Mouse (Mus musculus): ENCODE measurements at regions not wholly inside any gene's neighbourhood (a gene's known extent, or its start where the extent isn't known, plus 50 kb on each side); places are given as distances from the start of the nearest gene placed in this dataset.

GRCm38 (mm10) chr1:88996657-88997056 is 73.6 kb upstream of the Sh3bp4 start:
- Histone ChIP-seq H3K27me3 (ENCODE audit: control insufficient read depth, insufficient read depth, low read length, poor library complexity, severe bottlenecking) (no peaks in the 10 kb centered on the region), H3K9me3 (replicated peaks; ENCODE audit: control insufficient read depth, insufficient read depth, low read length, poor library complexity, severe bottlenecking) (no peaks in the 10 kb centered on the region), H3K4me1 (ENCODE audit: control insufficient read depth, insufficient read depth, low read length) (no peaks in the 10 kb centered on the region), H3K9ac (ENCODE audit: low read depth, poor library complexity, severe bottlenecking) (no peak overlapping the region), H3K27ac (ENCODE audit: insufficient read depth, low read length) (no peak overlapping the region), H3K36me3 (ENCODE audit: control insufficient read depth, insufficient read depth, low read length, poor library complexity, severe bottlenecking) (no peaks in the 10 kb centered on the region), H3K4me3 (ENCODE audit: low read depth, low read length) (no peak overlapping the region)
- TF ChIP-seq EP300 (IDR thresholded peaks at IDR 0.05; ENCODE audit: insufficient read depth, low read depth, low read length) = no peak
- TF ChIP-seq POLR2A (IDR thresholded peaks at IDR 0.05; ENCODE audit: insufficient read depth, low read length) = no peak
- no peak for TF ChIP-seq CTCF (IDR thresholded peaks at IDR 0.05; ENCODE audit: low read depth, low read length)

GRCm38 (mm10) chr1:88997847-88998246 is 72.4 kb upstream of the Sh3bp4 start:
- TF ChIP-seq CTCF (IDR thresholded peaks at IDR 0.05; ENCODE audit: low read depth, low read length) (no peak), EP300 (IDR thresholded peaks at IDR 0.05; ENCODE audit: insufficient read depth, low read depth, low read length) (no peak), POLR2A (IDR thresholded peaks at IDR 0.05; ENCODE audit: insufficient read depth, low read length) (no peak)
- H3K9me3 ChIP-seq (replicated peaks; ENCODE audit: control insufficient read depth, insufficient read depth, low read length, poor library complexity, severe bottlenecking) = no peaks in the 10 kb centered on the region

GRCm38 (mm10) chr1:89002326-89002725 is 67.9 kb upstream of the Sh3bp4 start:
- H3K9me3 ChIP-seq (replicated peaks; ENCODE audit: control insufficient read depth, insufficient read depth, low read length, poor library complexity, severe bottlenecking) = no peaks in the 10 kb centered on the region
- H3K4me1 ChIP-seq (ENCODE audit: control insufficient read depth, insufficient read depth, low read length) = no peaks in the 10 kb centered on the region
- H3K27me3 ChIP-seq (ENCODE audit: control insufficient read depth, insufficient read depth, low read length, poor library complexity, severe bottlenecking) = no peaks in the 10 kb centered on the region
- H3K4me3 ChIP-seq (ENCODE audit: low read depth, low read length) = no peak overlapping the region
- H3K9ac ChIP-seq (ENCODE audit: low read depth, poor library complexity, severe bottlenecking) = no peak overlapping the region
- H3K36me3 ChIP-seq (ENCODE audit: control insufficient read depth, insufficient read depth, low read length, poor library complexity, severe bottlenecking) = no peaks in the 10 kb centered on the region
- no peak overlapping the region for H3K27ac ChIP-seq (ENCODE audit: insufficient read depth, low read length)
- TF ChIP-seq POLR2A (IDR thresholded peaks at IDR 0.05; ENCODE audit: insufficient read depth, low read length) (no peak), EP300 (IDR thresholded peaks at IDR 0.05; ENCODE audit: insufficient read depth, low read depth, low read length) (no peak), CTCF (IDR thresholded peaks at IDR 0.05; ENCODE audit: low read depth, low read length) (no peak)

More at GRCm38 (mm10) chr1:88997847-88998246, 72.4 kb upstream of the Sh3bp4 start:
- no peak overlapping the region for H3K27ac ChIP-seq (ENCODE audit: insufficient read depth, low read length)
- H3K4me1 ChIP-seq (ENCODE audit: control insufficient read depth, insufficient read depth, low read length) = no peaks in the 10 kb centered on the region
- H3K27me3 ChIP-seq (ENCODE audit: control insufficient read depth, insufficient read depth, low read length, poor library complexity, severe bottlenecking) = no peaks in the 10 kb centered on the region
- no peak overlapping the region for H3K4me3 ChIP-seq (ENCODE audit: low read depth, low read length)
- H3K9ac ChIP-seq (ENCODE audit: low read depth, poor library complexity, severe bottlenecking) = no peak overlapping the region
- no peaks in the 10 kb centered on the region for H3K36me3 ChIP-seq (ENCODE audit: control insufficient read depth, insufficient read depth, low read length, poor library complexity, severe bottlenecking)

- Histone ChIP-seq H3K27me3 (ENCODE audit: control insufficient read depth, insufficient read depth, low read length, poor library complexity, severe bottlenecking) (no peaks in the 10 kb centered on the region), H3K36me3 (ENCODE audit: control insufficient read depth, insufficient read depth, low read length, poor library complexity, severe bottlenecking) (no peaks in the 10 kb centered on the region), H3K9ac (ENCODE audit: low read depth, poor library complexity, severe bottlenecking) (no peak overlapping the region), H3K4me3 (ENCODE audit: low read depth, low read length) (no peak overlapping the region), H3K27ac (ENCODE audit: insufficient read depth, low read length) (no peak overlapping the region), H3K4me1 (ENCODE audit: control insufficient read depth, insufficient read depth, low read length) (no peaks in the 10 kb centered on the region), H3K9me3 (replicated peaks; ENCODE audit: control insufficient read depth, insufficient read depth, low read length, poor library complexity, severe bottlenecking) (no peaks in the 10 kb centered on the region)
- TF ChIP-seq CTCF (IDR thresholded peaks at IDR 0.05; ENCODE audit: low read depth, low read length) (no peak), EP300 (IDR thresholded peaks at IDR 0.05; ENCODE audit: insufficient read depth, low read depth, low read length) (no peak), POLR2A (IDR thresholded peaks at IDR 0.05; ENCODE audit: insufficient read depth, low read length) (no peak)
Measured at GRCm38 (mm10) chr1:89003752-89004151, 66.5 kb upstream of the Sh3bp4 start.

GRCm38 (mm10) chr1:89007476-89007875 is 62.7 kb upstream of the Sh3bp4 start:
- no peaks in the 10 kb centered on the region for H3K4me1 ChIP-seq (ENCODE audit: control insufficient read depth, insufficient read depth, low read length)
- H3K27ac ChIP-seq (ENCODE audit: insufficient read depth, low read length) = no peak overlapping the region
- no peaks in the 10 kb centered on the region for H3K36me3 ChIP-seq (ENCODE audit: control insufficient read depth, insufficient read depth, low read length, poor library complexity, severe bottlenecking)
- no peaks in the 10 kb centered on the region for H3K9me3 ChIP-seq (replicated peaks; ENCODE audit: control insufficient read depth, insufficient read depth, low read length, poor library complexity, severe bottlenecking)
- TF ChIP-seq POLR2A (IDR thresholded peaks at IDR 0.05; ENCODE audit: insufficient read depth, low read length) = no peak
- no peak for TF ChIP-seq EP300 (IDR thresholded peaks at IDR 0.05; ENCODE audit: insufficient read depth, low read depth, low read length)
- no peak for TF ChIP-seq CTCF (IDR thresholded peaks at IDR 0.05; ENCODE audit: low read depth, low read length)
- no peak overlapping the region for H3K4me3 ChIP-seq (ENCODE audit: low read depth, low read length)
- H3K9ac ChIP-seq (ENCODE audit: low read depth, poor library complexity, severe bottlenecking) = no peak overlapping the region
- H3K27me3 ChIP-seq (ENCODE audit: control insufficient read depth, insufficient read depth, low read length, poor library complexity, severe bottlenecking) = no peaks in the 10 kb centered on the region

GRCm38 (mm10) chr1:89010170-89010569 is 60.0 kb upstream of the Sh3bp4 start:
- Histone ChIP-seq H3K4me3 (ENCODE audit: low read depth, low read length) (no peak overlapping the region), H3K36me3 (ENCODE audit: control insufficient read depth, insufficient read depth, low read length, poor library complexity, severe bottlenecking) (no peaks in the 10 kb centered on the region)
- TF ChIP-seq POLR2A (IDR thresholded peaks at IDR 0.05; ENCODE audit: insufficient read depth, low read length) = no peak

More at GRCm38 (mm10) chr1:89010170-89010569, 60.0 kb upstream of the Sh3bp4 start:
- Histone ChIP-seq H3K27ac (ENCODE audit: insufficient read depth, low read length) (no peak overlapping the region), H3K9ac (ENCODE audit: low read depth, poor library complexity, severe bottlenecking) (no peak overlapping the region), H3K27me3 (ENCODE audit: control insufficient read depth, insufficient read depth, low read length, poor library complexity, severe bottlenecking) (no peaks in the 10 kb centered on the region), H3K4me1 (ENCODE audit: control insufficient read depth, insufficient read depth, low read length) (no peaks in the 10 kb centered on the region), H3K9me3 (replicated peaks; ENCODE audit: control insufficient read depth, insufficient read depth, low read length, poor library complexity, severe bottlenecking) (no peaks in the 10 kb centered on the region)

Data from ES-Bruce4 (cell line).